Mouse (Mus musculus) hindbrain, embryonic 11.5 days (tissue): Measurements from ENCODE around the gene Plekha5. TPM values are rescaled to one million over a fixed set of nuclear protein-coding genes. Genes with fewer than 3 reads are reported as not detected.
"Not testable (repeated sequence)": the region's sequence is repeated elsewhere in the genome, so short reads cannot be mapped to it uniquely, and the experiment has no call there.

Experiments used
- ATAC-seq: fragments of 200-750 bp; cut with Nextera tagmentation; 2 replicates; pipeline ENCODE4 v1.8.0; 2017; ENCODE audit warnings: mild to moderate bottlenecking, moderate TSS enrichment, moderate library complexity; ENCODE audit not compliant: low FRiP score
- DNase-seq: peaks from one replicate; pipeline ENCODE4 v3.0.0-alpha.2; 2015; ENCODE audit warnings: low spot score
- H3K27ac ChIP-seq: fragments of 300-500 bp; sonication (generic); 2 replicates; pipeline ENCODE4 v1.5.1; 2014; ENCODE audit warnings: mild to moderate bottlenecking, low read depth, low read length
- H3K27me3 ChIP-seq: fragments of 300-500 bp; sonication (generic); 2 replicates; pipeline ENCODE4 v1.6.1; 2014; ENCODE audit warnings: mild to moderate bottlenecking, low read length, moderate library complexity, mixed read lengths; ENCODE audit not compliant: control insufficient read depth, insufficient read depth
- H3K36me3 ChIP-seq: fragments of 300-500 bp; sonication (generic); 2 replicates; pipeline ENCODE4 v1.6.1; 2014; ENCODE audit warnings: mild to moderate bottlenecking, low read length, moderate library complexity, mixed read lengths; ENCODE audit not compliant: control insufficient read depth, insufficient read depth
- H3K4me1 ChIP-seq: fragments of 300-500 bp; sonication (generic); replicated peaks from 2 replicates; pipeline ENCODE4 v1.6.1; 2014; ENCODE audit warnings: low read length, mixed read lengths; ENCODE audit not compliant: control insufficient read depth, insufficient read depth
- H3K4me2 ChIP-seq: fragments of 300-500 bp; sonication (generic); replicated peaks from 2 replicates; pipeline ENCODE4 v1.6.1; 2014; ENCODE audit warnings: mild to moderate bottlenecking, low read depth, low read length
- H3K4me3 ChIP-seq: fragments of 300-500 bp; sonication (generic); 2 replicates; pipeline ENCODE4 v1.5.1; 2014; ENCODE audit warnings: low read depth, low read length
- H3K9ac ChIP-seq: fragments of 300-500 bp; sonication (generic); 2 replicates; pipeline ENCODE4 v1.6.1; 2014; ENCODE audit warnings: low read depth, low read length
- H3K9me3 ChIP-seq: fragments of 300-500 bp; sonication (generic); 2 replicates; pipeline ENCODE4 v1.6.1; 2016; ENCODE audit warnings: low read length; ENCODE audit not compliant: control insufficient read depth
- WGBS: fragments of 180-500 bp; shearing (Covaris S2); extraction: QIAGEN DNeasy Blood & Tissue Kit; methylation state at CpG from one replicate; pipeline ENCODE4 v1.1.7; 2014; 5-methylcytosine and 5-hydroxymethylcytosine counted together
- polyA plus RNA-seq: library from polyadenylated mRNA; unstranded; fragments of >200 nt; fragmentation: Nextera tagmentation; extraction: Ambion mirVana; gene quantifications from 2 replicates; pipeline ENCODE4 v1.2.1, GENCODE M21; 2014

Gene Plekha5
- polyA plus RNA-seq, 1 experiment from 2014 or later: 50.8 TPM

GRCm38 (mm10) chr6:140595551-140595950, 171.7 kb downstream of the Plekha5 start:
- H3K27ac ChIP-seq, ATAC-seq, H3K4me1 ChIP-seq, H3K27me3 ChIP-seq, H3K4me2 ChIP-seq, H3K36me3 ChIP-seq, H3K9me3 ChIP-seq, H3K9ac ChIP-seq, H3K4me3 ChIP-seq, DNase-seq: not testable (repeated sequence)
- 94% methylated on average over 5 of the region's 6 CpGs for WGBS

DNA sequence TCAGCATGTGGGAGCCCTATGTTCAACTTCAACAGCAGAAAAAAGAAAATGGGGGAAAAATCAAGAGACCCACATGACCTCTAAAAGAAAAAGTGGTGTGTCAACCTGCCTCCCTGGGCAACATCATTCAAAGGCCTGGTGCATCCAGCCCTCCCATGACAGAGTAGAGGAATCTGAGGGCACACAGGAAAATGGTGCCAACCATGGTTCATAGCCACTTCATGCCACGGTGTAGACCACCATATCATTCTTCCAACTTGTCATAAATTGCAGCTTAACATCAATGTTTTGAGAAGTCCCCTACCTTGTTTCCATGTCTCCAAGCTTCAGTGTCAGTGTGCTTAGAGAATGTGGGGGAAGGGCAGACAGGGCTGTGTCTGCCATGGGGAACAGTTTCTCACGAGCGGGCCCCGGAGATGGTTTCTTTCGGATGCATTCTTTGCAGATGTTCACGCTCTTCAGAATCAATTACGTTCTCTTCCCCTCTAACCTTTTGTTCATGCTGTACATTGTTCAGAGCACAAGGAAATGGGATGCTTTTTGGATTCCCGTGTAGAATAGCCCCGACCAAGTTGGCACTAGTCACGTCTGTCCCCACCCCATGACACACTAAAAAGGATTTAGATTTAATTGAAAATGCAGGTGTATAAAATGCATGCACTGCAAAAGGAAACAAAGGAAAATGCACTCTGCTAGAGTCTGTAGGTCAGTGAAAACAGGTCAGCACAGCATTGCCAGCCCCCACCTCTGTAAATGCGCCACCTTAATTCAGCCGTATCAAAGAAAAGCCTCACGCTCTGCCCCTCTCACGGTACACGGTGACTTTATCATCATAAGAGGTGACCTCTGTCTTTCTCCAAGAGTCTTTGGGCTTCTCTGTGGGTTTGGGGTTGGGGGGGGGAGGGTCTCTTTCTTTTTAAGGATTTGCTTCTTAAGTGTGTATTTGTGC, 173.8 kb downstream of the Plekha5 start:
- H3K9me3 ChIP-seq: no peaks in the 10 kb centered on the region
- H3K27me3 ChIP-seq: no peaks in the 10 kb centered on the region
- no peak overlapping the region for H3K27ac ChIP-seq
- H3K36me3 ChIP-seq: no peaks in the 10 kb centered on the region; the same call in 1 of the 2 replicates
- no peak overlapping the region for H3K4me3 ChIP-seq
- H3K4me1 ChIP-seq: no peaks in the 10 kb centered on the region
- 56% methylated on average over 15 of the region's 15 CpGs for whole genome bisulfite sequencing
- ATAC-seq (peak; percentile 57), DNase-seq (peak; percentile 41)
- no peak overlapping the region for H3K4me2 ChIP-seq
- no peak overlapping the region for H3K9ac ChIP-seq

DNA sequence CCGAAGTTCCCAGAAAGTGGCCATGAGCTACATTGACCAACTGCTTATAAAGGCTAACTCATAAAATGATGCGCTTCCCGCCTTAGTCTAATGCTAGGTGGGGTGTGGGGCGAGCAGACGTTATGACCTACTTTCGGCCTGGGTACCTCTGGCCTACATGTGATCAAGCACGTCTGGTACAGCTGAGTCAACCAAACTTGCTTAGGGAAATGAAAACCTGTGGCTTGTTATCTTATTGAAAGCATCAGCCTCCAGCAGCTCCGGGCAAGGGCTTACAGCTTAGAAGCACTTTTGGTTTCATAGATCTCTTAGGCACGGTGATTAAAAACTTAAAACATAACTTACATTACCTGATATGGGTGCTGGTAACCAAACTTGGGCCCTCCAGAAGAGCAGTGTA, 174.7 kb downstream of the Plekha5 start:
- Histone ChIP-seq H3K9ac (no peak overlapping the region), H3K36me3 (no peaks in the 10 kb centered on the region), H3K9me3 (no peaks in the 10 kb centered on the region), H3K4me2 (no peak overlapping the region), H3K4me3 (no peak overlapping the region), H3K27ac (no peak overlapping the region), H3K4me1 (no peaks in the 10 kb centered on the region; the same call in 1 of the 2 replicates), H3K27me3 (no peaks in the 10 kb centered on the region)
- DNase-seq: no peak
- ATAC-seq: no peak
- 97% methylated on average over 9 of the region's 9 CpGs for WGBS

GRCm38 (mm10) chr6:140599337-140599736, 175.5 kb downstream of the Plekha5 start:
- H3K27ac ChIP-seq: no peak overlapping the region
- H3K4me1 ChIP-seq: no peaks in the 10 kb centered on the region; the same call in 1 of the 2 replicates
- no peak overlapping the region for H3K4me2 ChIP-seq
- 95% methylated on average over 5 of the region's 5 CpGs for WGBS
- no peak overlapping the region for H3K4me3 ChIP-seq
- DNase-seq (no peak), ATAC-seq (no peak)
- H3K9ac ChIP-seq: no peak overlapping the region
- no peaks in the 10 kb centered on the region for H3K27me3 ChIP-seq
- no peaks in the 10 kb centered on the region for H3K9me3 ChIP-seq
- H3K36me3 ChIP-seq: no peaks in the 10 kb centered on the region

DNA sequence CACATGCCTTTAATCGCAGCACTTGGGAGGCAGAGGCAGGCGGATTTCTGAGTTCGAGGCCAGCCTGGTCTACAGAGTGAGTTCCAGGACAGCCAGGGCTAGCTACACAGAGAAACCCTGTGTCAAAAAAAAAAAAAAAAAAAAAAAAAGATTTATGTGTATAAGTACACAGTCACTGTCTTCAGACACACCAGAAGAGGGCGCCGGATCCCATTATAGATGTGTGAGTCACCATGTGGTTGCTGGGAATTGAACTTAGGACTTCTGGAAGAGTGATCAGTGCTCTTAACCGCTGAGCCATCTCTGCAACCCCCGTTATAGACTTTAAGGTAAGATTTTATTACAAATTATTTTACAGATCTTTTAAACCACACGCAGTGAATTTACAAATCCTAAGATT, 176.8 kb downstream of the Plekha5 start:
- not testable (repeated sequence) for H3K27me3 ChIP-seq, H3K4me3 ChIP-seq, ATAC-seq, H3K27ac ChIP-seq, H3K4me1 ChIP-seq, H3K4me2 ChIP-seq, H3K9me3 ChIP-seq, H3K36me3 ChIP-seq, H3K9ac ChIP-seq, DNase-seq
- 92% methylated on average over 8 of the region's 8 CpGs for WGBS

GRCm38 (mm10) chr6:140601175-140601574, 177.3 kb downstream of the Plekha5 start:
- Histone ChIP-seq H3K27me3 (no peaks in the 10 kb centered on the region), H3K4me1 (no peaks in the 10 kb centered on the region; the same call in 1 of the 2 replicates), H3K9me3 (no peaks in the 10 kb centered on the region), H3K4me2 (no peak overlapping the region), H3K27ac (no peak overlapping the region), H3K4me3 (no peak overlapping the region), H3K9ac (no peak overlapping the region), H3K36me3 (no peaks in the 10 kb centered on the region)
- ATAC-seq (no peak), DNase-seq (no peak)
- 93% methylated on average over 4 of the region's 4 CpGs for WGBS

DNA sequence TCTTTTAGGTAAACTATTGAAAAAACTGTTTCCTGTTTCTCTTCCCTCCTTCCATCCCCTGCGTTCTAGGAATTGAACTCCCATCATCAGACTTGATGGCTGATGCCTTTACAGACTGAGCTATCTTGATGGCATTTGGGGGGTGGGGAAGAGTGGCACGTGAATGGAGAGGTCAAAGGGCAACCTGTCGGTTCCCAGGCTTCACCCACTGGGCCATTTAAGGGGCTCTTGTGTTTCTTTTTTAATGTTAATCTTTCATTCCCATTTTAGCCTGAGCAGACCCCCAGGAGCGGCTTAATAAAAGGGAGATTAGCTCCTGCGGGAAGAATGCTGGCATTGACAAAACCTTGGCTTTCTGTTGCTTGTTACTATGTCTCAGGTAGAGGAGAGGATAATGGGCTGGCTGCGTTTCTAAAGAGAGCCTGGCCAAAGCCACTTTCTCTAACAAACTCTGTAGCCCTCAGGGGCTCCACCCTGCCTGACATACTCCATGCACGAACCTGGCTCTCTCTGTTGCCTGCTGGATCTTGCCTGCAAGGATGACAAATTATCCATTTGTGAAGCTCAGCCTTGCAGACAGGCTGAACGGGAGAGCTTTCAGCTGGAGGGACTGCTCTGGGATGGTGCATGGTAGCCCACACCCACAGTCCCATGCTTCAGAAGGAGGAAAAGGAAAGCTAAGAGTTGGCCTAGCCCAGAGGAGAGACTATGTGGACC, 179.5 kb downstream of the Plekha5 start:
- H3K9me3 ChIP-seq: no peaks in the 10 kb centered on the region
- no peak overlapping the region for H3K9ac ChIP-seq
- H3K27ac ChIP-seq: no peak overlapping the region
- WGBS: 12% methylated on average over 8 of the region's 8 CpGs
- no peak overlapping the region for H3K4me2 ChIP-seq
- ATAC-seq: peak; percentile 60
- H3K36me3 ChIP-seq: no peaks in the 10 kb centered on the region
- no peaks in the 10 kb centered on the region; the same call in 1 of the 2 replicates for H3K4me1 ChIP-seq
- DNase-seq: peak; percentile 31
- no peaks in the 10 kb centered on the region for H3K27me3 ChIP-seq
- H3K4me3 ChIP-seq: no peak overlapping the region

- H3K9me3 ChIP-seq, H3K9ac ChIP-seq, H3K27ac ChIP-seq, H3K4me3 ChIP-seq, DNase-seq, ATAC-seq, H3K4me2 ChIP-seq, H3K36me3 ChIP-seq, H3K27me3 ChIP-seq, H3K4me1 ChIP-seq: not testable (repeated sequence)
- 89% methylated on average over 5 of the region's 5 CpGs for WGBS
These were observed 181.3 kb downstream of the Plekha5 start for GRCm38 (mm10) chr6:140605173-140605572.
